Mouse (Mus musculus) small intestine, adult 2 months (tissue): Measurements from ENCODE around the gene Tfap2a.

ENCODE experiments used
- CTCF ChIP-seq: fragments of 200-500 bp; IDR thresholded peaks from 2 replicates; pipeline ENCODE4 v1.5.1; 2012; ENCODE audit warnings: low read depth, mild to moderate bottlenecking, control low read depth, inconsistent platforms, low read length, moderate library complexity, mixed read lengths; ENCODE audit not compliant: insufficient replicate concordance, insufficient read length; ENCODE audit errors: extremely low read depth
- POLR2A ChIP-seq: fragments of 200-500 bp; IDR thresholded peaks from 2 replicates; pipeline ENCODE4 v1.6.1; 2012; ENCODE audit warnings: low read depth, mild to moderate bottlenecking, control low read depth, inconsistent platforms, low read length, moderate library complexity

GRCm38 (mm10) chr13:40705821-40706425 lies 32.3 kb downstream of the Tfap2a start:
- no peak for TF ChIP-seq POLR2A
- no peak for TF ChIP-seq CTCF
